16 mouse cellular contexts compared by ENCODE assay signal in the genomic region with DNA sequence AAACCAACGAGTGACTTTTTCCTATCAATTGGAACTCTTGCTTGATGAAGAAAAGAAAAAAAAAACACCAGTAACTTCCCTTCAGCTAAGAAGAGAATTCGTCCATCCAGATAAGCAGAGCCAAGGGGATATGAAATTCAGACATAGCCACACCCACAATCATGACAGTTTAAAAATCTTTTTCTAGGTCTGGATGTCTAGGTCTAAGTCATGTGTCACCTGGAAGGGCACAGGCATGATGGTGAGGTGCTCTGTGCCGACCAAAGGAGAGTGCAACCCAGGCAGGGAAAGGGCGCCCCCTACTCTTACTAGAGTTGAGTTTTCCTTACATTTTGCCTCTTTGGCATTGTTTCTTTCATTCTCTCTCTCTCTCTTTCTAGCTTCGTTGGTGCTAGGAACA. TPM values are rescaled to one million over a fixed set of nuclear protein-coding genes. Genes with fewer than 3 reads are reported as not detected.
DNase-seq lines count a peak whose midpoint lies in the region; ATAC-seq and TF ChIP-seq lines count a peak whose summit lies in the region.
"Had no signal": no experiment of that assay in that cellular context is flagged by ENCODE, and none has a peak within 500 bp of the region (broad histone marks: within the 10 kb centered on the region; RNA-seq: fewer than 3 reads in every experiment).

No protein-coding gene starts in this region.

- no peak for TF ChIP-seq CTCF in heart, adult 2 months (IDR thresholded peaks at IDR 0.05)

- no peak for TF ChIP-seq EP300 in heart, adult 2 months (IDR thresholded peaks at IDR 0.05; ENCODE audit: insufficient read depth, low read depth, low read length)

- H3K36me3 ChIP-seq in heart, embryonic 14.5 days (ENCODE audit: control insufficient read depth, insufficient read depth, low read length): no peaks in the 10 kb centered on the region
- no peaks in the 10 kb centered on the region for H3K36me3 ChIP-seq in heart, adult 2 months (ENCODE audit: control insufficient read depth, insufficient read depth, low read length)
- H3K36me3 ChIP-seq in liver, embryonic 13.5 days: peaks cover 22% of the 10 kb centered on the region; the same call in 1 of the 2 replicates
- no peaks in the 10 kb centered on the region for H3K36me3 ChIP-seq in forebrain, embryonic 10.5 days (replicated peaks)
- H3K36me3 ChIP-seq: embryonic facial prominence, embryonic 15.5 days; midbrain, embryonic 15.5 days; neural tube, embryonic 12.5 days had no signal

- DNase-seq in heart, adult 2 months: no peak
- peak; percentile 11 for DNase-seq in thymus, postnatal 4 days
- no peak for DNase-seq in thymus, postnatal 36 days
- DNase-seq in liver, embryonic 13.5 days: peak; percentile 31
- DNase-seq in forebrain, embryonic 10.5 days (ENCODE audit: extremely low spot score, low spot score): no peak
- DNase-seq in neural tube, embryonic 10.5 days (ENCODE audit: extremely low spot score, low spot score): no peak
- DNase-seq: cerebellum, adult 2 months; forebrain, postnatal 0 days; gastrocnemius, postnatal 10 days; kidney, adult 2 months; lung, postnatal 4 days; right cerebral cortex, postnatal 4 days had no signal

- no peak for ATAC-seq in heart, embryonic 14.5 days (ENCODE audit: insufficient number of reproducible peaks, insufficient read depth, low FRiP score, low read depth)
- peak; percentile 57 for ATAC-seq in liver, embryonic 13.5 days (ENCODE audit: low read depth)
- ATAC-seq: forebrain, postnatal 0 days; midbrain, embryonic 15.5 days had no signal

- no peaks in the 10 kb centered on the region for H3K27me3 ChIP-seq in heart, embryonic 14.5 days (ENCODE audit: control insufficient read depth, insufficient read depth, low read length)
- H3K27me3 ChIP-seq in heart, adult 2 months (ENCODE audit: control insufficient read depth, insufficient read depth, low read length): no peaks in the 10 kb centered on the region
- no peaks in the 10 kb centered on the region for H3K27me3 ChIP-seq in liver, embryonic 13.5 days
- H3K27me3 ChIP-seq in forebrain, embryonic 10.5 days (ENCODE audit: poor library complexity, severe bottlenecking): no peaks in the 10 kb centered on the region
- H3K27me3 ChIP-seq: embryonic facial prominence, embryonic 15.5 days; midbrain, embryonic 15.5 days; neural tube, embryonic 12.5 days had no signal

- no peak overlapping the region; a peak in 1 of 4 replicates for H3K27ac ChIP-seq in heart, embryonic 14.5 days (replicated peaks in 1 of 2; ENCODE audit: control insufficient read depth in 1 of 2, insufficient read depth in 1 of 2, low read depth in 2 of 2, low read length in 2 of 2)
- no peak overlapping the region for H3K27ac ChIP-seq in heart, adult 2 months
- peak overlapping the region; percentile 86 for H3K27ac ChIP-seq in liver, embryonic 13.5 days
- H3K27ac ChIP-seq in forebrain, embryonic 10.5 days: no peak overlapping the region
- H3K27ac ChIP-seq: embryonic facial prominence, embryonic 15.5 days; midbrain, embryonic 15.5 days; neural tube, embryonic 12.5 days had no signal

- no peaks in the 10 kb centered on the region for H3K9me3 ChIP-seq in heart, embryonic 14.5 days (ENCODE audit: control insufficient read depth, low read length)
- no peaks in the 10 kb centered on the region for H3K9me3 ChIP-seq in liver, embryonic 13.5 days (replicated peaks)
- H3K9me3 ChIP-seq in forebrain, embryonic 10.5 days: no peaks in the 10 kb centered on the region
- H3K9me3 ChIP-seq: embryonic facial prominence, embryonic 15.5 days; midbrain, embryonic 15.5 days; neural tube, embryonic 12.5 days had no signal

- no peak overlapping the region for H3K9ac ChIP-seq in heart, embryonic 14.5 days (ENCODE audit: low read length)
- no peak overlapping the region for H3K9ac ChIP-seq in heart, adult 2 months (ENCODE audit: low read depth, low read length)
- H3K9ac ChIP-seq in liver, embryonic 13.5 days: peak overlapping the region; percentile 23; the same call in 1 of the 2 replicates
- H3K9ac ChIP-seq: embryonic facial prominence, embryonic 15.5 days; forebrain, postnatal 0 days; midbrain, embryonic 15.5 days; neural tube, embryonic 12.5 days had no signal

- H3K79me2 ChIP-seq in heart, adult 2 months (replicated peaks; ENCODE audit: control insufficient read depth, insufficient read depth, low read length): no peaks in the 10 kb centered on the region

- intact Hi-C loops in heart, adult 2 months (cut with DNase I): no loop called here

- WGBS in heart, embryonic 14.5 days: 57% methylated on average over 5 of the region's 5 CpGs
- 52% methylated on average over 5 of the region's 5 CpGs for WGBS in heart, adult 2 months
- 27% methylated on average over 5 of the region's 5 CpGs for WGBS in liver, embryonic 13.5 days (ENCODE audit: insufficient replicate concordance)
- WGBS in forebrain, embryonic 10.5 days: 72% methylated on average over 5 of the region's 5 CpGs

- H3K4me2 ChIP-seq in heart, embryonic 14.5 days (ENCODE audit: low read length): peak overlapping the region; percentile 51
- H3K4me2 ChIP-seq in liver, embryonic 13.5 days: peak overlapping the region; percentile 57
- H3K4me2 ChIP-seq: embryonic facial prominence, embryonic 15.5 days; midbrain, embryonic 15.5 days; neural tube, embryonic 12.5 days had no signal

- no peak for TF ChIP-seq POLR2A in heart, adult 2 months (IDR thresholded peaks at IDR 0.05; ENCODE audit: insufficient read depth, low read depth, low read length)

- H3K4me3 ChIP-seq in heart, embryonic 14.5 days (ENCODE audit: control insufficient read depth in 1 of 2, insufficient read depth in 1 of 2, low read depth in 1 of 2, low read length in 2 of 2): no peak overlapping the region
- H3K4me3 ChIP-seq in heart, adult 2 months: no peak overlapping the region
- H3K4me3 ChIP-seq in liver, embryonic 13.5 days (replicated peaks): peak overlapping the region; percentile 12
- no peak overlapping the region for H3K4me3 ChIP-seq in forebrain, embryonic 10.5 days
- H3K4me3 ChIP-seq: embryonic facial prominence, embryonic 15.5 days; midbrain, embryonic 15.5 days; neural tube, embryonic 12.5 days had no signal

- H3K4me1 ChIP-seq in heart, embryonic 14.5 days (ENCODE audit: control insufficient read depth in 2 of 2, insufficient read depth in 2 of 2, low read length in 2 of 2): peaks cover 10 to 21% of the 10 kb centered on the region in 2 experiments
- no peaks in the 10 kb centered on the region for H3K4me1 ChIP-seq in heart, adult 2 months (ENCODE audit: control insufficient read depth, insufficient read depth, low read length)
- peaks cover 69% of the 10 kb centered on the region for H3K4me1 ChIP-seq in liver, embryonic 13.5 days (replicated peaks)
- H3K4me1 ChIP-seq in forebrain, embryonic 10.5 days: no peaks in the 10 kb centered on the region
- H3K4me1 ChIP-seq: embryonic facial prominence, embryonic 15.5 days; midbrain, embryonic 15.5 days; neural tube, embryonic 12.5 days had no signal

RNA-seq across cellular contexts. Expression of gene Slc39a8, which starts 18.1 kb away (rescaled TPM):
- 16.0 and 17.8 TPM in 2 replicates for polyA plus RNA-seq in heart, embryonic 14.5 days (2014; fragmentation: Nextera tagmentation; extraction: Ambion mirVana)
- total RNA-seq in heart, adult 2 months (2021): 1 to 10 TPM; 5.3 to 7.1 TPM
- polyA plus RNA-seq in heart, adult 2 months (2012; rRNA removed): 2.8 and 4.6 TPM in 2 replicates
- polyA plus RNA-seq in liver, embryonic 13.5 days (2015; fragmentation: Nextera tagmentation; extraction: Ambion mirVana): 61.3 and 76.0 TPM in 2 replicates
- 19.6 and 20.7 TPM in 2 replicates for polyA plus RNA-seq in forebrain, embryonic 10.5 days (2016; fragmentation: Nextera tagmentation; extraction: Ambion mirVana)

Comparison
In these comparisons a context has a peak if more than half of its experiments do, and no peak if none do; other contexts are left out.
1. DNase-seq: peak in thymus, postnatal 4 days (single experiment) and liver, embryonic 13.5 days (single experiment); none in heart, adult 2 months (0 of 2), thymus, postnatal 36 days (0 of 2), forebrain, embryonic 10.5 days (single experiment) and neural tube, embryonic 10.5 days (single experiment).